Mouse (Mus musculus) forebrain, embryonic 14.5 days (tissue): Measurements from ENCODE around the gene Wnk2. TPM values are rescaled to one million over a fixed set of nuclear protein-coding genes. Genes with fewer than 3 reads are reported as not detected.

Source experiments
- ATAC-seq: fragments of 200-750 bp; cut with Nextera tagmentation; 2 replicates; pipeline ENCODE4 v1.8.0; 2017; ENCODE audit warnings: mild to moderate bottlenecking, moderate library complexity
- DNase-seq: peaks from one replicate; pipeline ENCODE4 v3.0.0-alpha.2; 2015; ENCODE audit warnings: low spot score
- H3K27ac ChIP-seq: fragments of 300-500 bp; sonication (generic); 2 replicates; pipeline ENCODE4 v1.5.1; 2014; ENCODE audit warnings: low read depth, mild to moderate bottlenecking, control low read depth, low read length, moderate library complexity
- H3K27me3 ChIP-seq: fragments of 300-500 bp; sonication (generic); replicated peaks from 2 replicates; pipeline ENCODE4 v1.6.1; 2014; ENCODE audit warnings: low read length, control low read depth, mixed read lengths; ENCODE audit not compliant: control insufficient read depth, insufficient read depth
- H3K36me3 ChIP-seq: fragments of 300-500 bp; sonication (generic); 2 replicates; pipeline ENCODE4 v1.6.1; 2014; ENCODE audit warnings: low read length, control low read depth; ENCODE audit not compliant: control insufficient read depth, insufficient read depth
- H3K4me1 ChIP-seq: fragments of 300-500 bp; sonication (generic); 2 replicates; pipeline ENCODE4 v1.6.1; 2014; ENCODE audit warnings: antibody characterized with exemption, low read length, control low read depth; ENCODE audit not compliant: control insufficient read depth, insufficient read depth
- H3K4me2 ChIP-seq: fragments of 300-500 bp; sonication (generic); 2 replicates; pipeline ENCODE4 v1.6.1; 2014; ENCODE audit warnings: mild to moderate bottlenecking, control low read depth, low read length
- H3K4me3 ChIP-seq: fragments of 300-500 bp; sonication (generic); 2 replicates; pipeline ENCODE4 v1.5.1; 2014; ENCODE audit warnings: low read depth, low read length, control low read depth
- H3K9ac ChIP-seq: fragments of 300-500 bp; sonication (generic); 2 replicates; pipeline ENCODE4 v1.6.1; 2014; ENCODE audit warnings: mild to moderate bottlenecking, low read length, control low read depth, moderate library complexity
- H3K9me3 ChIP-seq: fragments of 300-500 bp; sonication (generic); replicated peaks from 2 replicates; pipeline ENCODE4 v1.6.1; 2016; ENCODE audit warnings: low read length, control low read depth, mixed read lengths; ENCODE audit not compliant: control insufficient read depth
- WGBS: fragments of 180-500 bp; shearing (Covaris S2); extraction: QIAGEN DNeasy Blood & Tissue Kit; methylation state at CpG from one replicate; pipeline ENCODE4 v1.1.7; 2014; 5-methylcytosine and 5-hydroxymethylcytosine counted together
- polyA plus RNA-seq: library from polyadenylated mRNA; unstranded; fragments of >200 nt; fragmentation: Nextera tagmentation; extraction: Ambion mirVana; gene quantifications from 2 replicates; pipeline ENCODE4 v1.2.1, GENCODE M21; 2014

The Wnk2 gene
- polyA plus RNA-seq, 1 experiment from 2014 or later, result 14.9 TPM

GRCm38 (mm10) chr13:49189970-49190870 is 42.4 kb upstream of the Wnk2 start:
- Histone ChIP-seq H3K9ac (no peak overlapping the region), H3K4me3 (no peak overlapping the region), H3K36me3 (no peaks in the 10 kb centered on the region), H3K9me3 (no peaks in the 10 kb centered on the region), H3K27me3 (no peaks in the 10 kb centered on the region), H3K27ac (no peak overlapping the region), H3K4me1 (peaks cover 9% of the 10 kb centered on the region; the same call in 1 of the 2 replicates), H3K4me2 (no peak overlapping the region)
- no peak for DNase-seq
- ATAC-seq, result no peak
- 86% methylated on average over 12 of the region's 12 CpGs for WGBS

- H3K4me1 ChIP-seq, result peaks cover 9% of the 10 kb centered on the region; the same call in 1 of the 2 replicates
- H3K27me3 ChIP-seq, result no peaks in the 10 kb centered on the region
- H3K4me2 ChIP-seq, result no peak overlapping the region; the same call in 1 of the 2 replicates
- H3K9ac ChIP-seq, result no peak overlapping the region
- DNase-seq (no peak), ATAC-seq (no peak)
- H3K36me3 ChIP-seq, result no peaks in the 10 kb centered on the region
- no peak overlapping the region for H3K27ac ChIP-seq
- WGBS, result 47% methylated on average over 2 of the region's 2 CpGs
- no peaks in the 10 kb centered on the region for H3K9me3 ChIP-seq
- H3K4me3 ChIP-seq, result no peak overlapping the region
Measured at GRCm38 (mm10) chr13:49188966-49189360, 41.1 kb upstream of the Wnk2 start.

DNA sequence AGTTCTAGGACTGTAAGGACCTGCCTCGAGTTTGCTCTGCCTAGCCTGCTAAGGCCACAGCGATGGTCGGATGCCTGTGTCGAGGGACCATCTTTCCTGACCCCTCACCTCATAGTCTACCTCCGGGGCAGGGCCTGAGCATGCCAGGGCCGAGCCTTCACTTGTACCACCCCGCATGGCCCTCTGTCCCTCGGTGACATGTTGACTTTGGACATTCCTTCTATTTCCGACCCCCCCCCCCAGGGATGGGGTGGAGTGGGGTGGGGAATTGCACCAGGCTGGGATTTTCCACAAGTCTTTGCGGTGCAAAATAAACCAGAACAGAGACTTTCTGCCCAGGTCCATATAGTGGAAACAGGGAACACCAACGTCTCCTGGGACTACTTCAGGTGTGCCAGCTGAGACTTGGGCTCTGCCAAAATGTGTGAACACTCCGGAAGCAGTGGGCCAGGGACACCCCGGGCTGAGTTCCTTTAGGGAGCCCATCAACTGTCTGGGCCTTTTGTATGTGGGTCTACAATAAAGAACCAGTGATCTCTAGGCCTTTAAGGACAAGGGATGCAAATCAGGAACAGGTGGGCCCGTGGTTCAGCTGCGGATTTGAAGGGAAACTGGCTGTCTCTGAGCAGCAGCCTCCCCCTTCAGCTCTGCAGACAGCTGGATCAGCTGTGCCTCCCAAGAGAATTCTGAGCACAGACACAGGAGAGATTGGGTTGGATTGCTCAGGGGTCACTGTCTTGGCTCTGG is 40.6 kb upstream of the Wnk2 start:
- Histone ChIP-seq H3K27ac (peak overlapping the region; percentile 14; the same call in 1 of the 2 replicates), H3K27me3 (no peaks in the 10 kb centered on the region), H3K4me3 (peak overlapping the region; percentile 70), H3K9ac (peak overlapping the region; percentile 70), H3K36me3 (no peaks in the 10 kb centered on the region), H3K4me1 (peaks cover 9% of the 10 kb centered on the region; the same call in 1 of the 2 replicates), H3K4me2 (peak overlapping the region; percentile 100), H3K9me3 (no peaks in the 10 kb centered on the region)
- DNase-seq (no peak), ATAC-seq (no peak)
- WGBS, result 29% methylated on average over 15 of the region's 15 CpGs

DNA sequence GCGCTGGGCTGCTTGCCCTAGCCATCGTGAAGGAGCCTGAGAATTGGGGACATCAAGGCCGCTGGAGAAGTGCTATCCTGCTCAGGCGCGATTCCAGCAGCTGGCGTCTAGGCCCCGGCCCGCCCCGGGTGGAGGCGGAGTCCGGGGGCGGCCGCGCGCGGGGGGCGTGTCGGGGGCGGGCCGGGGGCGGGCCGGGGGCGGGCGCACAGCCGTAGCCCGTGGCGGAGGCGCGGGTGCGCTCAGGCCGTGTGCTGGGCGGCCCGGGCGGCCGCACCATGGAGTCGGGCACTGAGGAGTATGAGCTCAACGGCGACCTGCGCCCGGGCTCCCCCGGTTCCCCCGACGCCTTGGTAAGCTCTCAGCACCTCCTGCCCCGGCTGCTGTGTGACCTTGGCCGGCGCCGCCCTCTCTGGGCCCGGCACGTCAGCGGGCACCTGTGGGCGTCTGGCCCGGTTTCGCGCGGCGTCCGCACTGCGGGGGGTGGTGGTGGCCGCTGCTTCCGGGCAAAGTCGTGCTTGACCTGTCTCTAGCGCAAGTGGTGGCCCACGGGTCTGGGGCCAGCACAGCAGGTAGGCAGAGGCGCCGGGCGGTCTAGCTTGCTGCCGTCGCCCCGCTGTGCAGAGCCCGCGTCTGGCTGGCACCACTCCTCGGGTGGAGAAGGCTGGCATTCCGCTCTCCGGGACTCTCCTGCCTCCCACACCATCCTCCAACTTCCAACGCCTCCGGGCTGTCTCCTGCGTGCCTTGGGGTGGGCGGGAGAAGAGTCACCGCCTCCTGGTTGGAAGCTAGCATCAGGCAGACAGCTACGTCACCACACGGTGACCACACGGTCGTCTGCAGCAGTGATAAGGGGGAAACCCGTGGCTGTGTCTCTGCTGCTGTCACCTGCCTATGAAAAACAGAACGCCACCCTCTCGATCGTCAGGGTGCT is 39.7 kb upstream of the Wnk2 start, which contains the start of gene Ninj1:
Gene Ninj1 (plus strand): TSS at position 198 of the 931 bp plus-strand sequence.
- Histone ChIP-seq H3K4me1 (peaks cover 9% of the 10 kb centered on the region; the same call in 1 of the 2 replicates), H3K9me3 (no peaks in the 10 kb centered on the region), H3K36me3 (no peaks in the 10 kb centered on the region), H3K4me3 (peak within 1 kb of the TSS; percentile 70), H3K9ac (peak within 1 kb of the TSS; percentile 70), H3K4me2 (peak within 1 kb of the TSS; percentile 100), H3K27ac (peak within 1 kb of the TSS; percentile 14; the same call in 1 of the 2 replicates), H3K27me3 (no peaks in the 10 kb centered on the region)
- 1% methylated on average over 61 of the region's 87 CpGs for WGBS
- peak; percentile 93 for ATAC-seq
- DNase-seq, result peak; percentile 85

DNA sequence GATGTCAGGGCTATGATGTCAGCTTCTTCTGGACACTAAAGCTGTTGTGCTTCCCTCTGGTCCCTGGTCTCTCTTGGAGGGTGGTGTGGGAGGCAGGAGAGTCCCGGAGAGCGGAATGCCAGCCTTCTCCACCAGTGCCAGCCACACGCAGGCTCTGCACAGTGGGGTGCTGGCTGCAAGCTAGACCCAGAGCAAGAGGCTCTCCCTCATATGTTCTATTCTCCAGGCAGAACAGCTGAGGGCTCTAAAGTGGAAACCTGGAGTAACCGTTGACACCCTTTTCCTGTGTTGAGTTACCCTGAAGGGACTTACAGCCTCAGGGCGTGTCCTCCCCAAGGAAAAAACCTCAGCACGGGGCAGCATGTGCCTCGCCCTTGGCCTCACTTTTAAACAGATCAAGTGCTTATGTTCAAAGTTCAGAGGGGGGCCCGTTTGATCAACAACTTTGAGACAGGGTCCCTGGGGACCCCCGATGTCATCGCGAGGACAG is 39.0 kb upstream of the Wnk2 start:
- no peak for DNase-seq
- H3K4me3 ChIP-seq, result peak overlapping the region; percentile 70
- H3K27me3 ChIP-seq, result no peaks in the 10 kb centered on the region
- no peaks in the 10 kb centered on the region for H3K9me3 ChIP-seq
- peak; percentile 5; the same call in 1 of the 2 replicates for ATAC-seq
- H3K4me2 ChIP-seq, result peak overlapping the region; percentile 100
- H3K9ac ChIP-seq, result peak overlapping the region; percentile 70
- peaks cover 6% of the 10 kb centered on the region; the same call in 1 of the 2 replicates for H3K4me1 ChIP-seq
- 15% methylated on average over 11 of the region's 11 CpGs for WGBS
- no peaks in the 10 kb centered on the region for H3K36me3 ChIP-seq
- H3K27ac ChIP-seq, result 0 out of 2 replicates have a peak overlapping the region, but pooled peaks have one; percentile 4

- 70% methylated on average over 5 of the region's 5 CpGs for WGBS
- Histone ChIP-seq H3K4me2 (no peak overlapping the region), H3K9ac (no peak overlapping the region), H3K4me3 (no peak overlapping the region), H3K4me1 (peaks cover 11% of the 10 kb centered on the region), H3K27ac (no peak overlapping the region), H3K27me3 (no peaks in the 10 kb centered on the region), H3K9me3 (no peaks in the 10 kb centered on the region), H3K36me3 (no peaks in the 10 kb centered on the region)
- DNase-seq (no peak), ATAC-seq (no peak)
Measured at GRCm38 (mm10) chr13:49183646-49184045, 35.8 kb upstream of the Wnk2 start.

GRCm38 (mm10) chr13:49183161-49183560 is 35.3 kb upstream of the Wnk2 start:
- Histone ChIP-seq H3K9me3 (no peaks in the 10 kb centered on the region), H3K27ac (no peak overlapping the region), H3K9ac (no peak overlapping the region), H3K36me3 (no peaks in the 10 kb centered on the region), H3K27me3 (no peaks in the 10 kb centered on the region), H3K4me3 (no peak overlapping the region), H3K4me2 (no peak overlapping the region), H3K4me1 (peaks cover 12% of the 10 kb centered on the region)
- ATAC-seq (no peak), DNase-seq (no peak)
- 67% methylated on average over 5 of the region's 5 CpGs for WGBS

DNA sequence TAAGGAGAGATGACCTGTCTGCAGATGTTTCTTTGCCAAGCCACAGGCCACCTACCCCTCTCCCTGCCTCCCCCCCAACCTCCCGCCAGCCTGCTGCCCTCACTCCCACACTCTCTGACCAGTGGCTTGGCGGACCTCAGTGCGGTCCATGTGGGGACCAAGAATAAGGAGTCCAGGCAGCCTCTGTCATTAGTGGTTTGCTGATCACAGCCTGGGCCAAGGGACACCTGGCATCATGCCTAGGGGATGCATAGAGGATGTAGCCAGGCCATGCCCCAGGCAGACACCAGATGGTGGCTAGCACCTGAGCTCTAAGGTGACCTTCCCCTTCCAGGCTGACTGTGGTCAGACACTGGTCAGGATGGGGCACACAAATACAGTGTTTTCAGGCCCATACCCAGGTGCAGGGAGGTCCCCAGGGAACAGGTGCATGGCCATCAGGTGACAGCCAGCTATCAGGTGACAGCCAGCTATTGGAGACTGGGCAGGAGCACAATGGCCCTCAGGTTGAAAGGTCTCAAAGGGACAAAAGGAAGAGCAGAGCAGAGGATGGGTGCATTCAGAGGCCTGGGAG is 33.7 kb upstream of the Wnk2 start:
- DNase-seq (no peak), ATAC-seq (no peak)
- no peaks in the 10 kb centered on the region for H3K36me3 ChIP-seq
- H3K4me3 ChIP-seq, result no peak overlapping the region
- no peaks in the 10 kb centered on the region for H3K9me3 ChIP-seq
- peaks cover 6% of the 10 kb centered on the region; the same call in 1 of the 2 replicates for H3K4me1 ChIP-seq
- no peak overlapping the region for H3K27ac ChIP-seq
- WGBS, result 84% methylated on average over 3 of the region's 3 CpGs
- no peaks in the 10 kb centered on the region for H3K27me3 ChIP-seq
- H3K9ac ChIP-seq, result no peak overlapping the region
- H3K4me2 ChIP-seq, result no peak overlapping the region
